Comparison of ENCODE assay signal across 9 mouse cellular contexts in genomic region chr11:96934921-96935356, GRCm38 (mm10). TPM values are rescaled to one million over a fixed set of nuclear protein-coding genes. Genes with fewer than 3 reads are reported as not detected.
A peak's percentile ranks its signal among the peaks of the same experiment; 100 is the strongest.
DNase-seq lines count a peak whose midpoint lies in the region; ATAC-seq lines count a peak whose summit lies in the region.
"Had no signal": no experiment of that assay in that cellular context is flagged by ENCODE, and none has a peak within 500 bp of the region (broad histone marks: within the 10 kb centered on the region; RNA-seq: fewer than 3 reads in every experiment).

No protein-coding gene starts in this region.

- no peak overlapping the region for H3K4me3 ChIP-seq in hindbrain, embryonic 13.5 days
- peak overlapping the region; percentile 26 for H3K4me3 ChIP-seq in limb, embryonic 10.5 days
- no peak overlapping the region for H3K4me3 ChIP-seq in midbrain, embryonic 11.5 days (ENCODE audit: low read depth, low read length)
- H3K4me3 ChIP-seq: limb, embryonic 15.5 days had no signal

- H3K36me3 ChIP-seq in hindbrain, embryonic 13.5 days, result no peaks in the 10 kb centered on the region
- no peaks in the 10 kb centered on the region for H3K36me3 ChIP-seq in limb, embryonic 10.5 days
- no peaks in the 10 kb centered on the region for H3K36me3 ChIP-seq in midbrain, embryonic 11.5 days (ENCODE audit: control insufficient read depth, insufficient read depth, low read length)
- H3K36me3 ChIP-seq: limb, embryonic 15.5 days had no signal

- 29% methylated on average over 12 of the region's 12 CpGs for WGBS in hindbrain, embryonic 13.5 days
- WGBS in limb, embryonic 10.5 days, result 21% methylated on average over 12 of the region's 12 CpGs
- WGBS in midbrain, embryonic 11.5 days, result 25% methylated on average over 12 of the region's 12 CpGs

- 0 out of 2 replicates have a peak, but pooled peaks cover 6% of the 10 kb centered on the region for H3K4me1 ChIP-seq in hindbrain, embryonic 13.5 days (replicated peaks)
- H3K4me1 ChIP-seq in limb, embryonic 10.5 days, result peaks cover 17% of the 10 kb centered on the region
- H3K4me1 ChIP-seq in midbrain, embryonic 11.5 days (ENCODE audit: control insufficient read depth, insufficient read depth, low read length), result no peaks in the 10 kb centered on the region

- no peak for DNase-seq in frontal cortex, postnatal 25 days (ENCODE audit: low spot score in 2 of 2)
- DNase-seq in adipocyte (ENCODE audit: low spot score), result peak; percentile 65
- peak; percentile 64 for DNase-seq in limb, embryonic 10.5 days (ENCODE audit: low spot score)
- peak; percentile 92 for DNase-seq in midbrain, embryonic 11.5 days (ENCODE audit: low spot score, missing footprints)
- DNase-seq in telencephalon, adult 2 months (ENCODE audit: low read depth, low spot score), result peak; percentile 44

- H3K27ac ChIP-seq in hindbrain, embryonic 13.5 days, result no peak overlapping the region
- peak overlapping the region; percentile 69 for H3K27ac ChIP-seq in limb, embryonic 10.5 days
- peak overlapping the region; percentile 15; the same call in 1 of the 2 replicates for H3K27ac ChIP-seq in midbrain, embryonic 11.5 days (ENCODE audit: low read depth, low read length)
- H3K27ac ChIP-seq: limb, embryonic 15.5 days had no signal

- peak; percentile 77; the same call in 1 of the 2 replicates for ATAC-seq in frontal cortex, adult (ENCODE audit: low TSS enrichment)
- peak; percentile 82 for ATAC-seq in erythroid progenitor cell, adult 5-6 weeks (replicated peaks; ENCODE audit: low FRiP score, poor library complexity, severe bottlenecking)
- ATAC-seq in hindbrain, embryonic 13.5 days (ENCODE audit: low FRiP score), result peak; percentile 54; the same call in 1 of the 2 replicates
- peak; percentile 71; the same call in 1 of the 2 replicates for ATAC-seq in midbrain, embryonic 11.5 days (ENCODE audit: low FRiP score)

- peaks cover 5% of the 10 kb centered on the region for H3K27me3 ChIP-seq in hindbrain, embryonic 13.5 days
- H3K27me3 ChIP-seq in limb, embryonic 10.5 days (ENCODE audit: low read depth, poor library complexity, severe bottlenecking), result peaks cover 19% of the 10 kb centered on the region
- H3K27me3 ChIP-seq in midbrain, embryonic 11.5 days (ENCODE audit: control insufficient read depth, insufficient read depth, low read length), result no peaks in the 10 kb centered on the region

- H3K9ac ChIP-seq in hindbrain, embryonic 13.5 days, result no peak overlapping the region
- H3K9ac ChIP-seq in midbrain, embryonic 11.5 days (ENCODE audit: low read length), result peak overlapping the region; percentile 30
- H3K9ac ChIP-seq: limb, embryonic 15.5 days had no signal

- no peaks in the 10 kb centered on the region for H3K9me3 ChIP-seq in hindbrain, embryonic 13.5 days
- H3K9me3 ChIP-seq in limb, embryonic 10.5 days (replicated peaks), result no peaks in the 10 kb centered on the region
- H3K9me3 ChIP-seq in midbrain, embryonic 11.5 days (ENCODE audit: control insufficient read depth, low read length), result no peaks in the 10 kb centered on the region
- H3K9me3 ChIP-seq: limb, embryonic 15.5 days had no signal

- peak overlapping the region; percentile 39 for H3K4me2 ChIP-seq in hindbrain, embryonic 13.5 days
- H3K4me2 ChIP-seq in midbrain, embryonic 11.5 days, result peak overlapping the region; percentile 30; the same call in 1 of the 2 replicates
- H3K4me2 ChIP-seq: limb, embryonic 15.5 days had no signal

RNA-seq across cellular contexts. Expression of gene Prr15l, which starts 7.0 kb away (rescaled TPM):
- not detected in 2 replicates for total RNA-seq in erythroid progenitor cell, adult 5-6 weeks (2015; ENCODE audit: low replicate concordance)
- total RNA-seq in erythroid progenitor cell, adult 5-6 weeks (2017; ENCODE audit: low replicate concordance), result 0.26 TPM in 1 of 2 replicates, not detected in the other
- 0.29 and 0.43 TPM in 2 replicates for polyA plus RNA-seq in hindbrain, embryonic 13.5 days (2015; fragmentation: Nextera tagmentation; extraction: Ambion mirVana)
- 0.58 and 0.71 TPM in 2 replicates for polyA plus RNA-seq in limb, embryonic 10.5 days (2016; fragmentation: Nextera tagmentation; extraction: Ambion mirVana)
- polyA plus RNA-seq in midbrain, embryonic 11.5 days (2014; fragmentation: Nextera tagmentation; extraction: Ambion mirVana), result 0.12 and 0.19 TPM in 2 replicates

RNA-seq across cellular contexts. Expression of gene Pnpo, which starts 8.8 kb away (rescaled TPM):
- 57.0 and 70.6 TPM in 2 replicates for total RNA-seq in erythroid progenitor cell, adult 5-6 weeks (2015; ENCODE audit: low replicate concordance)
- total RNA-seq in erythroid progenitor cell, adult 5-6 weeks (2017; ENCODE audit: low replicate concordance), result 74.7 and 92.1 TPM in 2 replicates
- polyA plus RNA-seq in hindbrain, embryonic 13.5 days (2015; fragmentation: Nextera tagmentation; extraction: Ambion mirVana), result 20.5 and 22.6 TPM in 2 replicates
- polyA plus RNA-seq in limb, embryonic 10.5 days (2016; fragmentation: Nextera tagmentation; extraction: Ambion mirVana), result 31.3 and 33.0 TPM in 2 replicates
- polyA plus RNA-seq in midbrain, embryonic 11.5 days (2014; fragmentation: Nextera tagmentation; extraction: Ambion mirVana), result 23.1 and 24.4 TPM in 2 replicates

RNA-seq across cellular contexts. Expression of gene Cdk5rap3, which starts 18.6 kb away (rescaled TPM):
- 7.9 and 9.6 TPM in 2 replicates for total RNA-seq in erythroid progenitor cell, adult 5-6 weeks (2015; ENCODE audit: low replicate concordance)
- total RNA-seq in erythroid progenitor cell, adult 5-6 weeks (2017; ENCODE audit: low replicate concordance), result 21.6 and 25.2 TPM in 2 replicates
- 92.9 and 100 TPM in 2 replicates for polyA plus RNA-seq in hindbrain, embryonic 13.5 days (2015; fragmentation: Nextera tagmentation; extraction: Ambion mirVana)
- polyA plus RNA-seq in limb, embryonic 10.5 days (2016; fragmentation: Nextera tagmentation; extraction: Ambion mirVana), result 85.3 and 90.0 TPM in 2 replicates
- polyA plus RNA-seq in midbrain, embryonic 11.5 days (2014; fragmentation: Nextera tagmentation; extraction: Ambion mirVana), result 91.4 and 92.8 TPM in 2 replicates

RNA-seq across cellular contexts. Expression of gene Sp2, which starts 47.8 kb away (rescaled TPM):
- total RNA-seq in erythroid progenitor cell, adult 5-6 weeks (2015; ENCODE audit: low replicate concordance), result 52.4 and 62.0 TPM in 2 replicates
- 13.1 and 27.8 TPM in 2 replicates for total RNA-seq in erythroid progenitor cell, adult 5-6 weeks (2017; ENCODE audit: low replicate concordance)
- polyA plus RNA-seq in hindbrain, embryonic 13.5 days (2015; fragmentation: Nextera tagmentation; extraction: Ambion mirVana), result 15.9 and 17.2 TPM in 2 replicates
- 26.1 and 28.1 TPM in 2 replicates for polyA plus RNA-seq in limb, embryonic 10.5 days (2016; fragmentation: Nextera tagmentation; extraction: Ambion mirVana)
- polyA plus RNA-seq in midbrain, embryonic 11.5 days (2014; fragmentation: Nextera tagmentation; extraction: Ambion mirVana), result 22.2 and 26.3 TPM in 2 replicates

Comparison
In these comparisons a context has a peak if more than half of its experiments do, and no peak if none do; other contexts are left out.
1. DNase-seq: peak in adipocyte (single experiment), limb, embryonic 10.5 days (single experiment), midbrain, embryonic 11.5 days (single experiment) and telencephalon, adult 2 months (single experiment); none in frontal cortex, postnatal 25 days (0 of 2).
2. Peak in every context shown above with its lines, with median percentiles within 50 percentile points of each other: ATAC-seq.